Mouse (Mus musculus) G1E (cell line): Measurements from ENCODE around the gene Ccr2. TPM values are rescaled to one million over a fixed set of nuclear protein-coding genes. Genes with fewer than 3 reads are reported as not detected.

Experiments
- ATAC-seq: 2 replicates; pipeline ENCODE4 v1.8.0; 2016; ENCODE audit warnings: mild to moderate bottlenecking; ENCODE audit not compliant: insufficient number of reproducible peaks, poor library complexity, low FRiP score, severe bottlenecking; ENCODE audit errors: extremely low read depth
- DNase-seq: peaks from one replicate; pipeline ENCODE4 v3.0.0; 2012; ENCODE audit warnings: low spot score
- H3K27me3 ChIP-seq: 2 replicates; pipeline ENCODE4 v1.6.1; 2012; ENCODE audit warnings: mild to moderate bottlenecking, low read length, inconsistent platforms; ENCODE audit not compliant: insufficient read depth
- H3K36me3 ChIP-seq: replicated peaks from 2 replicates; pipeline ENCODE3; 2012; ENCODE audit warnings: mild to moderate bottlenecking, inconsistent platforms
- H3K4me1 ChIP-seq: 2 replicates; pipeline ENCODE4 v1.6.1; 2012; ENCODE audit warnings: low read depth, low read length, inconsistent platforms, mixed read lengths; ENCODE audit not compliant: insufficient read depth
- H3K4me3 ChIP-seq: 2 replicates; pipeline ENCODE4 v1.5.1; 2012; ENCODE audit warnings: low read depth, mild to moderate bottlenecking, inconsistent platforms, low read length, moderate library complexity, mixed read lengths
- H3K9me3 ChIP-seq: replicated peaks from 2 replicates; pipeline ENCODE4 v1.6.1; 2012; ENCODE audit warnings: inconsistent platforms
- CTCF ChIP-seq: IDR thresholded peaks from 2 replicates; pipeline ENCODE4 v1.5.1; 2012; ENCODE audit warnings: low read depth, low read length, inconsistent platforms, mixed read lengths
- GATA1 ChIP-seq: IDR thresholded peaks from 2 replicates; pipeline ENCODE4 v1.6.1; 2012; ENCODE audit warnings: borderline replicate concordance, low read length, inconsistent platforms, mixed read lengths
- GATA2 ChIP-seq: IDR thresholded peaks from 2 replicates; pipeline ENCODE4 v1.6.1; 2012; ENCODE audit warnings: low read depth, low read length, inconsistent platforms, borderline replicate concordance
- POLR2AphosphoS5 ChIP-seq: IDR thresholded peaks from 2 replicates; pipeline ENCODE4 v1.6.1; 2012; ENCODE audit warnings: low read depth, low read length, inconsistent platforms; ENCODE audit not compliant: insufficient replicate concordance
- TAL1 ChIP-seq: conservative IDR thresholded peaks from 2 replicates; pipeline ENCODE4 v1.6.1; 2012; ENCODE audit warnings: low read depth, low read length, inconsistent platforms, mixed read lengths
- polyA plus RNA-seq: library from polyadenylated mRNA; stranded (reverse); fragments of >175 nt; gene quantifications from 2 replicates; pipeline ENCODE4 v1.2.3, GENCODE M21; 2012
- total RNA-seq, 2 experiments: library from RNA; stranded (forward) in 1 of 2; stranded (reverse) in 1 of 2; fragments of 200-1000 nt in 1 of 2; fragments of >200 nt in 1 of 2; fragmentation: Nextera tagmentation in 1 of 2; gene quantifications; 2 replicates each; pipeline ENCODE4 v1.2.3; 2014 to 2017

Gene Ccr2
- total and polyA plus RNA-seq, 3 experiments, result 0.93 TPM; not detected in 2

DNA sequence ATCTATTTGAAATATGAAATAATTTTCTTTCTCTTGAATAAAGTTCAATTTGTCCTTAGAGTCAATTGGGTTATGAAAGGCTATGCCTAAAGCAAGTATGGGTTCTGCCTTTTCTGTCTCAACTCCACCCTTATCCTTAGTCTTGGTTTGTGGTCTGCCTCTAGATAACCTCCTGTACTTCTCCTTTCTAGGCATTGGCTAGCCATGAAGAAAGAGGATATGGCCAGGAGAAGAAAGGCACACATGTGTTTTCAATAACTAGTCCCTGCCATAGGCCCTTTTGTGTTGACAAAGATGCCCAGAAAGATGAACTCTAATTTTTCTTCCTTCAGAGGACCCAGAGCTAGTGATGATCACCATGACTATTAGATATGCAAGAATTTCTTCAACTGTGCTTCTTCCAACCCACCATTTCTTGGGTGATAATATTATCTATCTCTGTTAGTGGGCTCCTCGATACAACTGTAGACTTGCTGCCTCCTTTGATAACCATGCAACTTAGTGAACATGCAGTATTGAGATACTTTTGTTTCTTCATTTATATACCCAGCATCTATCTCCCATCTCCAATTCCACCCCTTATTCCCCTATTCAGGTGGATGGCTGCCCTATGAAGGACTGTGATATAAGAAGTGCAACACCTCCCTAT is 11.0 kb downstream of the Ccr2 start:
- peak; percentile 54; the same call in 1 of the 2 replicates for ATAC-seq
- TF ChIP-seq TAL1 (0 out of 2 replicates have a peak, but pooled peaks have one; percentile 15), GATA2 (no peak), GATA1 (no peak)

DNA sequence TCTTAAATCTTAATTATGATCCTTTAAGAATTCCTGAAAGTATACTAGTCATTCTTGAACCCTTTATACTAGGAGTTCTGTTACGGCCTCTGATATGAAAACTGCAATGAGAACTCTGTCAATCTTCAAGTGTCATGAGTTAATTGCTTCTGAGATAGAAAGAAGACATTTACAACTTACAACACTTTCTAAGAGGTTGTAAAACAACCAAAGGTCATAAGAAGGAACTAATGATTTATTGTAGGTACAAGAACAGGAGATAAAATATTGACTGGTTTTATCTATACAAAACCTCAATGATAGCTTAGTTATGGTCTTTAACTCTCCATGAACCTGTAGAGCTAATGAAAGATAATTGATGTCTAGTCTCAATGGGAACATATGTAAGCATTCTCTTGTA is 12.0 kb downstream of the Ccr2 start:
- DNase-seq (no peak), ATAC-seq (no peak)
- H3K36me3 ChIP-seq, result no peaks in the 10 kb centered on the region
- peaks cover 32% of the 10 kb centered on the region for H3K4me1 ChIP-seq
- TF ChIP-seq GATA1 (no peak), CTCF (no peak), TAL1 (no peak), POLR2AphosphoS5 (no peak), GATA2 (no peak)
- no peak overlapping the region for H3K4me3 ChIP-seq
- no peaks in the 10 kb centered on the region for H3K27me3 ChIP-seq
- no peaks in the 10 kb centered on the region for H3K9me3 ChIP-seq

More for the DNA sequence above, 11.0 kb downstream of the Ccr2 start:
- Histone ChIP-seq H3K9me3 (no peaks in the 10 kb centered on the region), H3K4me1 (peaks cover 40% of the 10 kb centered on the region), H3K4me3 (no peak overlapping the region), H3K27me3 (no peaks in the 10 kb centered on the region), H3K36me3 (no peaks in the 10 kb centered on the region)
- peak; percentile 2 for DNase-seq

DNA sequence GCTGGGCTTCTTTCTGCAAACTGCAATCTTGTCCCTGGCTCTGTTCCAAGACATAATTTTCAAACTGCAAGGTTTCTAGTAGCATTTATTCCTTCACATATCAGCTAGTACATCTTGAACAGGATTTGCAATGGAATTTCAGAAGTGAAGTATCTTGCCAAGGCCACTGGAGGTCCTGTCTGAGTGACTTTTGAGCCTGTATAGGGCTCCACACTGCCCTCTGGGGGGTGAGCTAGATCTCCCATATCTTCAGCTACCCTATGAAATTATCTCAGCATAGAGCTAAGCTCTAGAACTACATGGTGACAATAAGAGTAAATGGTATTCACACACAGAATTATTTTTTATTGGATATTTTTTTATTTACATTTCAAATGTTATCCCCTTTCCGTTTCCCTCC is 16.7 kb downstream of the Ccr2 start:
- Histone ChIP-seq H3K4me3 (no peak overlapping the region), H3K36me3 (no peaks in the 10 kb centered on the region), H3K4me1 (peaks cover 6% of the 10 kb centered on the region; the same call in 1 of the 2 replicates), H3K27me3 (no peaks in the 10 kb centered on the region), H3K9me3 (no peaks in the 10 kb centered on the region)
- TF ChIP-seq POLR2AphosphoS5, result no peak
- no peak for TF ChIP-seq GATA2
- TF ChIP-seq GATA1, result no peak
- DNase-seq, result peak; percentile 3
- no peak for ATAC-seq

DNA sequence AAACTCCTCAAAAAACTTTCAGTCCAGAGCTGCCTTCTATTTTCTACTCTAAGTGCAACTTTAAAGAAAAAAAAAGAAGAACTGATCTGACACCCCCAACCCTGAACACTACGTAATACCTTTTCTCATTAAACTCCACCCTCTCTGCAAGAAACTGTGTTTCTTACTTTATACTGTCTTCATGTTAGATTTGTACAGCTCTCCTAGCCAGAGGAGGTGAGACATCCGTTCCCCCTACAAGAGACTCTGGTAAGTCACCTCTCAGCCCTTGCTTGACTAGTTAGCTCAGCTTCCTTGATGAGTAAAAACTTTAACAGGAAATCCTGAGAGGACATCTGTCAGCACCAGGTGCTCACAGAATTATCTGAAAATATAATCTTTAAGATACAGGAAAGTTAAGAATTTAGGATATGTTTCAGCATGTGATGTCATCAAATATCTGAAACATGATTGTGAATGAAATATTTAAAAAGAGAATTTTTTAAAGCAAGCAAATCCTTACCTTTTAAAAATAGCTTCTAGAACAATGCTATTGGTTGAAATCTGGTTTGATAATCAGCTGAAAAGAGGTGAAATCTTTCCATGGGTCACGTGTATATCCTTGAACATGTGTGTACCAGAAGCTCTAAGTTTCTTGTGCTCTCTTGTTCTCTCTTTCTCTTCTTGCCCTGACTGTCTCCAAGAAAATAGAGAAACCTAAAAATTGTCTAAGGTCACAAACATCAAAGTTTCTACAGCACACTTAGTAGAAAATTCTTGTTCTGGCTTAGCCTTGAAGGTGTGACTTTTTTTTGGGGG is 19.8 kb downstream of the Ccr2 start, which contains the start of gene Ccr5:
Gene Ccr5 (plus strand): TSS at position 157 of the 798 bp plus-strand sequence.
- TF ChIP-seq GATA1, result no peak
- TF ChIP-seq TAL1, result no peak
- no peak for TF ChIP-seq POLR2AphosphoS5
- TF ChIP-seq GATA2, result no peak
- TF ChIP-seq CTCF, result no peak
- DNase-seq (no peak), ATAC-seq (no peak)
- Histone ChIP-seq H3K4me1 (peaks cover 5% of the 10 kb centered on the region; the same call in 1 of the 2 replicates), H3K27me3 (no peaks in the 10 kb centered on the region), H3K4me3 (no peak within 1 kb of the TSS), H3K36me3 (no peaks in the 10 kb centered on the region), H3K9me3 (no peaks in the 10 kb centered on the region)

DNA sequence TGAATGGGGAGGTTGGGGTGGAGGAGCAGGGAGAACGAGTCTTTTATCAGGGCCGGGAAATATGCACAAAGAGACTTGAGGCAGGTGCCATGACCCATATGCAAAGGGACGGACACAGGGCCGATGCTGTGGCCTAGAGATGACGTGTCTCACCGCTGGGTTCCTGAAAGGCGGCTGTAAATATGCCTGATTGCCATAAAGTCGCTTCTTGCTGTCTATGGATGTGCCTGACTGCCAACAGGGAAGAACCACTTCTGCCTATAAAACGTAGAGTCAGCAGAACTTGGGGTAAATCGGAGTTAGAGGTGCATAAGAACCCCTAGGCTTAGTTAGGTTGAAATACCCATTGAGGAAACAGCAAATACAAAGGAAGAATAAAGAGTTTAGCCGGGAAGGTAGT is 23.8 kb downstream of the Ccr2 start:
- no peaks in the 10 kb centered on the region for H3K27me3 ChIP-seq
- DNase-seq (no peak), ATAC-seq (no peak)
- peaks cover 14% of the 10 kb centered on the region for H3K4me1 ChIP-seq
- H3K36me3 ChIP-seq, result no peaks in the 10 kb centered on the region
- H3K4me3 ChIP-seq, result no peak overlapping the region
- no peaks in the 10 kb centered on the region for H3K9me3 ChIP-seq
- no peak for TF ChIP-seq POLR2AphosphoS5
- TF ChIP-seq GATA2, result no peak
- no peak for TF ChIP-seq TAL1
- no peak for TF ChIP-seq GATA1
- TF ChIP-seq CTCF, result no peak

DNA sequence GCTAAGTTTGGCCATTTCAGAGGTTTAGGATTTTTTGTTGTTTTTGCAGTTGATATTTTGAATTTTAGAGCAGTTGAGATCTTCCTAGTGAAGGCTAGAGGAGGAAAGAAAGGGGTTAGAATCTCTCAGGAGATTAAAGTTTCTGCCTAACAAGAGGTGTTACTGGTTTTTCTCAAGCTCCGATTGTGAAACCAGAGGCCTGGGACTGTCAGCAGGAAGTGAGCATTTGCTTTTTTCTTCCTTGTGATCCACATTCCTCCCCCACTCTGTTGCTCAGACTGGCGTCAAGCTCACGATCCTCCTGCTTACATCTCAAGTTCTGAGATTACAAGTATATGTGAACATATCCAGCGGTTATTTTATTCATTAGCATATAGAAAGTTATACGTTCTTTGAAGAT is 24.6 kb downstream of the Ccr2 start:
- Histone ChIP-seq H3K9me3 (no peaks in the 10 kb centered on the region), H3K27me3 (no peaks in the 10 kb centered on the region), H3K4me3 (no peak overlapping the region), H3K4me1 (peaks cover 14% of the 10 kb centered on the region), H3K36me3 (no peaks in the 10 kb centered on the region)
- DNase-seq (no peak), ATAC-seq (no peak)
- no peak for TF ChIP-seq GATA2
- no peak for TF ChIP-seq CTCF
- TF ChIP-seq GATA1, result no peak
- TF ChIP-seq POLR2AphosphoS5, result no peak
- TF ChIP-seq TAL1, result no peak
